16 mouse cellular contexts compared by ENCODE assay signal in genomic region chr6:100416046-100416445, GRCm38 (mm10).
DNase-seq lines count a peak whose midpoint lies in the region.
"Had no signal": no experiment of that assay in that cellular context is flagged by ENCODE, and none has a peak within 500 bp of the region (broad histone marks: within the 10 kb centered on the region; RNA-seq: fewer than 3 reads in every experiment).

No protein-coding gene starts in this region.

- H3K36me3 ChIP-seq in macrophage (ENCODE audit: inconsistent target): no peaks in the 10 kb centered on the region
- H3K36me3 ChIP-seq: limb, embryonic 15.5 days; neural tube, embryonic 12.5 days had no signal

- WGBS in macrophage (ENCODE audit: missing documents): 4% methylated on average over 8 of the region's 8 CpGs

- peak overlapping the region; percentile 48 for H3K27ac ChIP-seq in macrophage
- H3K27ac ChIP-seq: left cerebral cortex, adult 2 months; limb, embryonic 15.5 days; neural tube, embryonic 12.5 days; stomach, postnatal 0 days had no signal

- no peaks in the 10 kb centered on the region for H3K79me2 ChIP-seq in macrophage (ENCODE audit: inconsistent target)

- no peak overlapping the region for H3K4me3 ChIP-seq in macrophage (ENCODE audit: inconsistent target)
- H3K4me3 ChIP-seq: left cerebral cortex, adult 2 months; limb, embryonic 15.5 days; neural tube, embryonic 12.5 days had no signal

- DNase-seq in kidney, adult 9 months: peak; percentile 8
- no peak for DNase-seq in kidney, adult 8-10 months
- peak; percentile 31 for DNase-seq in A20 (ENCODE audit: low read depth, low spot score)
- DNase-seq in brain, adult 2 months (ENCODE audit: low read depth, low spot score): peak; percentile 13
- no peak for DNase-seq in layer of hippocampus, adult 8-10 months (ENCODE audit: low spot score in 2 of 2)
- DNase-seq in retina, postnatal 1 day: no peak
- DNase-seq in adrenal gland, postnatal 4 days (ENCODE audit: low spot score in 2 of 2): no peak
- DNase-seq: cerebellum, adult 18-20 months; heart, postnatal 36 days; midbrain, embryonic 14.5 days; thymus, postnatal 25 days had no signal

Comparison
In these comparisons a context has a peak if more than half of its experiments do, and no peak if none do; other contexts are left out.
1. DNase-seq: peak in kidney, adult 9 months (single experiment), A20 (single experiment) and brain, adult 2 months (single experiment); none in kidney, adult 8-10 months (0 of 2), layer of hippocampus, adult 8-10 months (0 of 2), retina, postnatal 1 day (single experiment) and adrenal gland, postnatal 4 days (0 of 2).